Mouse (Mus musculus) layer of hippocampus, adult 18-20 months (tissue): Measurements from ENCODE around the gene C1qtnf5. TPM values are rescaled to one million over a fixed set of nuclear protein-coding genes. Genes with fewer than 3 reads are reported as not detected.

ENCODE experiments used
- DNase-seq, 2 experiments: peaks; one replicate each; pipeline ENCODE4 v3.0.0; 2022; ENCODE audit warnings: low spot score in 2 of 2
- long read RNA-seq: library from polyadenylated mRNA; stranded (forward); transcript quantifications from one replicate; pipeline ENCODE4 v2.0.0, GENCODE M21; 2021
- total RNA-seq, 2 experiments: library from RNA; stranded (reverse); gene quantifications; 2 replicates each; pipeline ENCODE4 v1.2.3; 2021

C1qtnf5 gene
- total RNA-seq: 10 to 100 TPM; 16.9 to 21.2 TPM
- long read RNA-seq, transcript C1qtnf5-204 (3 exons, 1,365 nt): major isoform, 9 of 18 reads
- long read RNA-seq, partial matches to known transcripts: 0 of 18 reads
- long read RNA-seq, other reads (novel, unspliced or antisense): 1 of 18 reads

DNA sequence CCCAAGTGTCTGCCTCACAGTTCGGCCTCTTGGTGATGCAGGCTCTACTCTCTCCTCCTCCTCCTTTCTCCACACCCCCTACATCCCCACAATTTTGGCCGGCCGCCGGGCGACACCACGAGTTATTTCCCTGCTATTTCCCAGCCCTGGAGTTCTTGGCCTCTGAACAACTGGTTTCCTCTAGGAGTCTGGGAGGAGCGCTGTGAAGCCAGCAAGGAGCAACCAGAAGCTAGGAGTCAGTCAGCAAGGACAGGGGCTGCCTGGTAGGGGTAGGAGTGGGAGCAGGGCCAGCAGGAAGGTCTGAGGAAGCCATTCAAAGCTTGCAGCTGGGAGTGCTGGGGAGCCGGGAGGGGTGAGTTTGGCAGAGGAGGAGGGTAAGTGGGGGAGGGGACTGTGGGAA lies at the start of gene C1qtnf5:
Gene C1qtnf5, plus strand, starts transcription at position 136 of the 400 bp plus-strand sequence.
- peak in 1 of 2 experiments; percentile 65 for DNase-seq

DNA sequence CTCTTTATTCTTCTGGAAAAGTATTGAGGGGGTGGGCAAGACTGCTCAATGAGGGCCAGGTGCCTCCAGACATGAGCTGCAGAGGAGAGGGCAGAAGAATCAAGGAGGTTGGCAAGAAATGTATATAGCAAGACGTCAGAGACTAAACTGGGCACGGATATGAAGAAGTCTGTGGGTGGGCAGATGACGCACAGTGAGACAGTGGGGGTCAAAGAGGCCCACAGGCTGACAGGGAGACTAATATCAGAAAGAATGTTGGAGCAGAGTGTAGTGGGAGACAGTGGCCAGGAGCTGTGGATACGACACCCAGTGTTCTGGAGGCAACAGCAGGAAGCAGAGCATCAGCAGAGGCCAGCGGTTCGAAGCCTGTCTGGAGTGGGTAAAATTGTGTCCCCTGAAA lies 48.4 kb upstream of the C1qtnf5 start:
- DNase-seq: no peak

GRCm38 (mm10) chr9:44065177-44065576 lies 41.9 kb upstream of the C1qtnf5 start:
- DNase-seq: no peak

GRCm38 (mm10) chr9:44066785-44067225 lies 40.2 kb upstream of the C1qtnf5 start, which contains the start of gene Usp2:
Gene Usp2 (plus strand): TSS chr9:44067021.
- DNase-seq: peak; percentile 99 to 100

DNA sequence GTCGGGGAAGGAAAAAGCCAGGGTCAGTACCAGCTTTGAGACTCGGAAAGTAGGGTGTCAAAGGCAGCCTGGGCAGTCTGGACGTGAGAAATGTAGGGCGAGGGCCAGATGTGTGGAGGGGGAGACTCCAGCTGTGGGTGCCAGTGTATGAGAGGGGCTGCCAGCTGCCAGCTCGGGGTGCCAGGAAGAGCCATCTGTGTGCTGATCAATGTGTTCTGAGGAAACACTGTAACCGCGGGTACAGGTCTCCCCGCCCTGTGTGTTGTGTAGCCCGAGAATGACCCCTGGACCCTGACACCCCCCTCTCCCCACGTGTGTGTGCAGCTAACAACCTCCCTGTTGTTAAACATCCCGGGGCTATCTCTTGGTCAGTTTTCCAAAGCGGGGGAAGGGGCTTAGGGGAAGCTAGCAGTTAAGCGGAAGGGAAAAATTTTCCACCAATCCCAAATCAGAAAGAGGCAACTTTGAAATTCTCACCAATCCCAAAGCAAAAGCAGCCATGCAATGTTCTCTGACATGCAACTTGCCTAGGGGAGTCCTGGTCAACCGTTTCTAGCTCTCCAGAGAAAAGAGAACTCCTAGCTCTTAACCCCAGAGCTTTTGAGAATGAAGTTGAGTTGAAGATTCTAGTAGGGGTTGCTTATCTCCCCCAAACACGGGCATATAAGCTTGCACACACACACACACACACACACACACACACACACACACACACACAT lies 39.6 kb upstream of the C1qtnf5 start:
- peak in 1 of 2 experiments; percentile 67 for DNase-seq

DNA sequence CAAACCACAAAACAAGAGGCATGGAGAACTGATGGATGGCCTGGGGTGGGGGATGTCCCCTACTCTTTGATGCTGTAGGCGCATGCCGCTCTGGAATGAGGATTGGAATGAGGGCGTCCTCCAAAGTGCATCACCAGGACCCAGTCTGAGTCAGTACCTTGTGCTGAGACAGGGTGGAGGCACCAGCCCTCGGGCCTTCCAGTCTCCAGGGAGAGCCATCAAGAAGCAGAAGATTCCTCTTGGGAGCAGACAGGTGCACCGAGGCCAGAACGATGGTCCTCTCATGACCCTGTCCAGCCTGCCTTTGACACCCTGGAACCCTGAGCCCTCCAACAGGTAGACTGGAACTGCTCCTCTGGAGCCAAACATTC lies 39.1 kb upstream of the C1qtnf5 start:
- peak in 1 of 2 experiments; percentile 11 for DNase-seq

GRCm38 (mm10) chr9:44069252-44069651 lies 37.8 kb upstream of the C1qtnf5 start:
- no peak for DNase-seq

GRCm38 (mm10) chr9:44070113-44070843 lies 36.8 kb upstream of the C1qtnf5 start:
- DNase-seq: no peak

DNA sequence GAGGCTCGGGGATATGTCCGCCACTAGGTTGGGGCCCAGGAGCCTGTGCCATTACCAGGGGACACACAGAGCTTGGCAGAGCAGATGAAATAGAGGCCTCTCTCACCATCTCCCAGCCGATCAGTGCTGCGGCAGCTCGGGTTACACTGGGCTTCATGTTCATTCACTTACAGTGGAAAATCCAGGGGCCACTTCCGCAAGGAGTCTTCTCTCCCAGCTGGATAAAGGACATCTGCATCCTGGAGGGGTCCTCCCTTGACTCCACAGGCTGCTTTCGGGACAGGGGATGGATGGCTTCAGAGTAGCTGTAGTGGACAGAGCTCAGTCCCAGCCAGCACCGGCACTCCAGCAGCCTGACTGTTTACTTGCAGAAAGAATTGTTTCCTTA lies 36.2 kb upstream of the C1qtnf5 start:
- no peak for DNase-seq

DNA sequence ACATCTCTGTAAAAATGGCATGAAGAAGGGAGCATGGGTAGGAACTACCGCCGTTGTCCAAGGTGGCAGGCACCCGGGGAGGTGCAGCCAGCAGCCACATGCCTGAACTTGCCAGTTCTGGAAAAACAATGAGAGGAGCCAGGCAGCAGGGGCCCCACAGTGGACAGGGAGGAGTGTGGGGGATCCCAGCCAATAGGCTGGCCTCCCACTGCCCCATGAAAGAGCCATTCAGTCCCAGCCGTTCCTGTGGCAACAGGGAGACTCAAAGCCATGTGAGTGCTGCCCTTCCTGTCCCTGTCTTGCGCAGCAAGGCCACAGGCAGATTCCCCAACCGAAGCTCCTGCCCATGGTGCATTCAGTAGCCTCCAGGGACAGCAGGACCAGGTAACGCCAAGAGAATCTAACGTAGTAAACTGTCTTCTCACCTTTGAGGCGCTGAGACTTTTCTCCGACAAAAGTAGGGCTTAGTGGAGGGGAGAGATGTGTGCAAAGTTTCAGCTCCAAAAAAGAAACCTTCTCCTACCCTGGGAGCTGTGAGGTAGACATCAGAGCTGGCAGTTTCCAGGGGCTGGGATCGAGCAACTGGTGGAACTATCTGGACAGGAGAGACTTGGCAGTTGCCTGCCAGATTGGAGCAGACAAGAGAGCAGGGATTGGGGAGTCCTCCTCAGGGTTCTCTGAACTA lies 35.0 kb upstream of the C1qtnf5 start:
- DNase-seq: peak in 1 of 2 experiments; percentile 69

DNA sequence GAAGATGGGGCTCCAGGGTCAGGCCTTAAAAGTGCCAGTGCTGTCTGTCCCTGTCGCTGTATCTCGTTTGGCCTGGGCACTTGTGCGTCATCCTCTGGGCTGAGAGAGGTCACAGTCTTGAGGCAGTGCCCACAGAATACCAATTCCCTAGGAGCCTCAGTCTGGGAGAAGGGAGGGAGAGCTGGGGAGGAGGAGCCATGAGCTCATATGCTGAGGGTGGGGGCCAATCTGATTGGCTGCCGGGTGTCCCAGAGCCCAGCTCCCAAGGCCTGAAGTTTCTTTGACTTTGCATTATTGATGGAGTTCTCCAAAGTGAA lies 34.5 kb upstream of the C1qtnf5 start:
- DNase-seq: peak in 1 of 2 experiments; percentile 60

GRCm38 (mm10) chr9:44073115-44073514 lies 33.9 kb upstream of the C1qtnf5 start:
- DNase-seq: peak in 1 of 2 experiments; percentile 9

DNA sequence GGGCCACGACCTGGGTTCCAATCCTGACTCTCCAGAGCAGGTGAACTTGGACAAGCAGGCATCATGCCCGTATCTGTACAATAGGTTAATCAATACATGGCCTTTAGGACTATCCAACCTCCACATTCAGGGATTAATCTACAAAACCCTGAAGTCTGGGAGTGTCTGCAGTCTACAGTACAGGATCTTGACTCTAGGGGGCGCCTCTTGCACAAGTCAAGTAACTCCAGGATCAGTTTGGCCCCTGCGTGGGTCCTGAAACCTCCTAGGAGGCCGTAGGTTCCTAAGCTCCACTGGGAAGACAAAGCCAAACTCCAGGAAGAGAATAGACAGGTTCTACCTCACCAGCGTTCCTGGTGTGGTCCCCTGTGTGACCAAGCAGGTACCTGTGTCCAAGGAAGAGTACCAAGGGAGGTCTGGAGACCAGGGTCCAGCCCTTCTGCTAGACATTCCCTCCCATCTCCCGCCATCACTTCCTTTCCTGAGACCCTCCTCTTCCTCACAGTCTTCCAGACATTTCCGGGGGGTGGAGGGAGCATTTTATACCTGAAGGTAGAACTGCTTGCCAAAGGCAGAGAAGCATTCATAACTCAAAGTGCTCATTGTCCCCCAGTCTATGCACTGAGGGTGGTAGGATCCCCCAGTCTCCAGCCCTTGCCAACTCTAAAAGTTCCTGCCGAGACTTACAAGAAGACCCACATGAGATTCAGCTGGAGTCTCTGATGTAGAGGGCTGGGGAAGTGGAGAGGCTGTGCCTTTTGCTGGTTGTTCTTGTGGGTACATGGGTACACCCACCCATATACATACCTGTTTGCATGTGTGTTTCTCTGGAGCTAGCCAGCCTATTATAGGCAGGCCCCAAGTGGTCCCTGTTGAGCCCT lies 32.4 kb upstream of the C1qtnf5 start:
- DNase-seq: peak in 1 of 2 experiments; percentile 59

DNA sequence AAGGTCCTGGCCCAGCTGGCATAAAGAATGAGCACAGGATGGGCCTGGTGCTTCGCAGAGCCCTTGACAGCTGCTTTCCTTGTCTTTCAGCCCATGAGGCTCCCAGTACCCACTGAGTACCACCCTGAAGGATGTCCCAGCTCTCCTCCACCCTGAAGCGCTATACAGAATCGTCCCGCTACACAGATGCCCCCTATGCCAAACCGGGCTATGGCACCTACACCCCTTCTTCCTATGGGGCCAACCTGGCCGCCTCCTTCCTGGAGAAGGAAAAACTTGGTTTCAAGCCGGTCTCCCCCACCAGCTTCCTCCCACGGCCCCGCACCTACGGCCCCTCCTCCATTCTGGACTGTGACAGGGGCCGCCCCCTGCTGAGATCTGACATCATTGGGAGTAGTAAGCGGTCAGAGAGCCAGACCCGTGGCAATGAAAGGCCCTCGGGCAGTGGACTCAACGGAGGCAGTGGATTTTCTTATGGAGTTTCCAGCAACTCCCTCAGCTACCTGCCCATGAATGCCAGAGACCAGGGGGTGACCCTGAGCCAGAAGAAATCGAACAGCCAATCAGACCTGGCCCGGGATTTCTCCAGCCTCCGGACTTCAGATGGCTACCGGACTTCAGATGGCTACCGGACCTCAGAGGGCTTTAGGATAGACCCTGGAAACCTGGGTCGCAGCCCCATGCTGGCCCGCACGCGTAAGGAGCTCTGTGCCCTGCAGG lies 31.6 kb upstream of the C1qtnf5 start:
- DNase-seq: no peak

DNA sequence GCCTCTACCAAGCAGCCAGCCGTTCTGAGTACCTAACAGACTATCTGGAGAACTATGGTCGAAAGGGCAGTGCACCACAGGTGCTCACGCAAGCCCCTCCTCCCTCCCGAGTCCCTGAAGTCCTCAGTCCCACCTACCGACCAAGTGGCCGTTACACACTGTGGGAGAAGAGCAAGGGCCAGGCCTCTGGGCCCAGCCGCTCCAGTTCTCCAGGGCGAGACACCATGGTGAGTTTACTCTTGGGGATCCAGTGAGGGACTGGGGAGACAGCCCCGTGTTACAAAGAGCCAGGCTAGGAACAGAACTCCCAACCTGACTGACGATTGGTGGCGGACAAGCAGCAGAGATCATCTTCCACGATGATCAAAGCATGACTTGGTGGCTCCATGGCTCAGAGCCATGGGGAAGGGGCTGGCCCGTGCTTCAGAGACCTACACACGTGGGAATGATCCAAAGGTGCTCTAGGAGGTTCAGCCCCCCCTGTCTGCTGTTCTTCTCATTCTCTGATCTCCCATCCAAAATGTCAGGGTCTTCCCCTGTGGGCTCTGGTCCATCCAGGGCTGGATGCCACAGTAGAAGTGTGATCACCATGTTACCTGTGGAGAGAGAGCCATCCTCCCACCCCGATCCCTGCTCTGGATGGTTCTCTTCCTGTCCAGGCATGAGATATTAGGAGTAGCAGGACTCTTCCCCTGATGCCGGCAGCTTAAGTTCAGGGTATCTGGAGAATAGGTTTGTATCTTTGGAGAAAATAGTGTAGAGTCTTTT lies 30.9 kb upstream of the C1qtnf5 start:
- DNase-seq: no peak

DNA sequence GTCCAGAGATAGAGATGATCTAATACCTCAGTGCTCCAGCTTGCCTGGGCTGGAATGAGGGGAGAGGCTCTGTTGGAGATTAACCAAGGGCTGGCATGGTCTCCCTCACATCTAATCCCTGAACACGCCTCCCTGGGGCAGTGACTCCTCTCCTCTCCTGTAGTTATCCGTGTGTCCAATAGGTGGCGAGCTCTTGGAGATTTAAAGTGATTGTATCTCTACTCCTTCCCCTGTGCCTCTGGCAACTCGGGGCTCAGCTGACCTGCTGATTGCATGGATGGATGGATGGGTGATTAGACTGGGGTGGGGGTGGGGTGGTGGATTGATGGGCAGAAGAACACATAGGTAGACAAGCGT lies 30.3 kb upstream of the C1qtnf5 start:
- DNase-seq: peak in 1 of 2 experiments; percentile 79

DNA sequence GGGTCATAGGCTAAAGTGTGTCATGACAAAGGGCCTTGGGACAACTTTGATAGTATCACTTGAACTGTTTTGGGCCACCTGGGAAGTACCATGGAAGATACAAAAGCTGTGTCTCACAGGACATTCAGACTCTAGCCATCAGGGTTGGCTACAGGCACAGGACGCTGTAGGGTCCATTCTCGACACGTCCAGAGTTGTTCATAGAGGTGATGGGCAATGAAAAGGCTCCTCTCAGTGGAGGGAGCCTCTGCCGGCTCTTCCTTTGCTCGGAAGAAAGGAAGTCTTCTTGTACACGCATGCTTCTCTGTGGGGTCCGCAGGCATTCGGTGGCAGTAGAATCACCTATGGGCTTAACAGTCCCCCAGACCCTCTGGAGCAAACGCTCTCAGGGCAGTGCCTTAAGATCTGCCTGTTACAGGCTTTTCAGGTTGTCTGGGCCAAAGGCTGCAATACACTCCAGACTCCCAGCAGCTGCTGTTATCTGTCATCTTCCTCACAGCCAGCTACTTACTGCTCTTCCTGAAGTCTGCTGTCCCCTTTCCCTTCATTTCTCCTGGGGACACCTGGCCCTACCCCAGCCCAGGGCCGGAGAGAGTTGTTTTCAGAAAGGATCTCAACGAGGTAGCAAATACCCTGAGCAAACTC lies 29.7 kb upstream of the C1qtnf5 start:
- DNase-seq: peak in 1 of 2 experiments; percentile 5

DNA sequence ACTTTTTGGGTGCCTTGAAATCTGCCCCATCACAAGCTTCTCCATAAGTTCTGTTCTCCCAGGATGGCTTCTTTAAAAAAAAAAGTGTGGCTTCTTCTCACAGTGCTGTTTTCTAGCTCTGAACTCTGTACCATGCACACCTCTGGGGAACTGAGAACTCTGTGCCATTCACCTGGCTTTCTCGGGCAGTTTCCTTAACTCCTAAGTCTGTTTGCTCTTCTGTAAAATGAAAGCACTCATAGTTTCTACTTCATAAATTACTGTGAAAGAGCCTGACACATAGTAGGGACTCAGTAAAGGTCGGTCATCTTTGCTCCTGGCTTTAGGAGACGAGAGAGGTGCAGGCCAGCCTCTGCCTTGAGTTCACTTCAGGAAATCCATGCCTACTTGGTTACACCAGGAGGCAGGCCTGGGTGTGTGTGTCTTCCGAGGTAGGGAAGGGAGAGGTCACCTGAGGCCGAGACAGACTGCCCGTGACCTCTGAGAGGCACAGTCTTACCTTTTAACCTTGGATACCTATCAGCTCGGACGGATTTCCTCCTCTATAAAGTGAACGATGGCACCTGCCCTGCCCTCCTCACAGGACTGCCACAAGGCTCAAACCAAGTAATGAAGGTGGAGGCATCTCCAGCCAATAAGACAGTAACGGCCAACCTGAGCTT lies 28.8 kb upstream of the C1qtnf5 start:
- DNase-seq: no peak
